Mouse (Mus musculus) liver, embryonic 13.5 days (tissue): ENCODE measurements around the gene Msh5. TPM values are rescaled to one million over a fixed set of nuclear protein-coding genes. Genes with fewer than 3 reads are reported as not detected.
A peak's percentile ranks its signal among the peaks of the same experiment; 100 is the strongest.

Experiments used
- ATAC-seq: fragments of 200-750 bp; cut with Nextera tagmentation; 2 replicates; pipeline ENCODE4 v1.8.0; 2017; ENCODE audit warnings: low read depth, mild to moderate bottlenecking, moderate number of reproducible peaks, moderate library complexity
- DNase-seq: peaks from one replicate; pipeline ENCODE4 v3.0.0; 2022
- H3K27ac ChIP-seq: fragments of 300-500 bp; sonication (generic); 2 replicates; pipeline ENCODE4 v1.5.1; 2015; ENCODE audit warnings: moderate library complexity, mild to moderate bottlenecking, inconsistent platforms
- H3K27me3 ChIP-seq: fragments of 300-500 bp; sonication (generic); 2 replicates; pipeline ENCODE4 v1.6.1; 2015; ENCODE audit warnings: mild to moderate bottlenecking, inconsistent platforms
- H3K36me3 ChIP-seq: fragments of 300-500 bp; sonication (generic); 2 replicates; pipeline ENCODE4 v1.6.1; 2015; ENCODE audit warnings: mild to moderate bottlenecking, inconsistent platforms
- H3K4me1 ChIP-seq: fragments of 300-500 bp; sonication (generic); replicated peaks from 2 replicates; pipeline ENCODE4 v1.6.1; 2015; ENCODE audit warnings: inconsistent platforms
- H3K4me2 ChIP-seq: fragments of 300-500 bp; sonication (generic); 2 replicates; pipeline ENCODE4 v1.6.1; 2015; ENCODE audit warnings: inconsistent platforms, mild to moderate bottlenecking, moderate library complexity
- H3K4me3 ChIP-seq: fragments of 300-500 bp; sonication (generic); replicated peaks from 2 replicates; pipeline ENCODE4 v1.5.1; 2015; ENCODE audit warnings: mild to moderate bottlenecking, inconsistent platforms
- H3K9ac ChIP-seq: fragments of 300-500 bp; sonication (generic); 2 replicates; pipeline ENCODE4 v1.6.1; 2015; ENCODE audit warnings: mild to moderate bottlenecking, inconsistent platforms
- H3K9me3 ChIP-seq: fragments of 300-500 bp; sonication (generic); replicated peaks from 2 replicates; pipeline ENCODE4 v1.6.1; 2016; ENCODE audit warnings: inconsistent platforms
- WGBS: fragments of 180-500 bp; shearing (Covaris S2); methylation state at CpG from one replicate; pipeline ENCODE4 v1.1.7; 2015; ENCODE audit not compliant: insufficient replicate concordance; 5-methylcytosine and 5-hydroxymethylcytosine counted together
- polyA plus RNA-seq: library from polyadenylated mRNA; unstranded; fragments of >200 nt; fragmentation: Nextera tagmentation; extraction: Ambion mirVana; gene quantifications from 2 replicates; pipeline ENCODE4 v1.2.1, GENCODE M21; 2015

Gene Msh5
- polyA plus RNA-seq, 1 experiment from 2014 or later = 3.4 TPM

DNA sequence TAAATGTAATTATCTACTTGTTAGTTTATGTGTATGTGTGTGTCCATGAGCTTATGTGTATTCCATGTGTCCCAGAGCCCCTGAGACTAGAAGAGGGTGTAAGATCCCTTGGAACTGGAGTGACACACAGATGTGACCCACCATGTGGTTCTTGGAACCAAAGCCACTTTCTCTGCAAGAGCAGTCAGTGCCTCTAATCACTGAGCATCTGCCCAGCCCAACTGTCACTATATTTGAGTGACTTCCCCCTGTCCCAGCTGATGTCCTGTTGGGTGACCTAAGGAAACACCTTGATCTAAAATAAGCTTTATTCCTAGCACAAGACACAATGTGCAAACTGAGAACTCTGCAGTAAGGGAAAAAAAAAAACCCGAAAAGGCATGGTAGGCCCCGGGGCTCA is 18.2 kb downstream of the Msh5 start:
- Histone ChIP-seq H3K4me2 (no peak overlapping the region), H3K9ac (no peak overlapping the region), H3K27me3 (no peaks in the 10 kb centered on the region), H3K27ac (no peak overlapping the region), H3K4me1 (peaks cover 84% of the 10 kb centered on the region), H3K4me3 (no peak overlapping the region), H3K36me3 (no peaks in the 10 kb centered on the region), H3K9me3 (no peaks in the 10 kb centered on the region)
- WGBS = 69% methylated on average over 2 of the region's 2 CpGs
- ATAC-seq = no peak
- no peak for DNase-seq

DNA sequence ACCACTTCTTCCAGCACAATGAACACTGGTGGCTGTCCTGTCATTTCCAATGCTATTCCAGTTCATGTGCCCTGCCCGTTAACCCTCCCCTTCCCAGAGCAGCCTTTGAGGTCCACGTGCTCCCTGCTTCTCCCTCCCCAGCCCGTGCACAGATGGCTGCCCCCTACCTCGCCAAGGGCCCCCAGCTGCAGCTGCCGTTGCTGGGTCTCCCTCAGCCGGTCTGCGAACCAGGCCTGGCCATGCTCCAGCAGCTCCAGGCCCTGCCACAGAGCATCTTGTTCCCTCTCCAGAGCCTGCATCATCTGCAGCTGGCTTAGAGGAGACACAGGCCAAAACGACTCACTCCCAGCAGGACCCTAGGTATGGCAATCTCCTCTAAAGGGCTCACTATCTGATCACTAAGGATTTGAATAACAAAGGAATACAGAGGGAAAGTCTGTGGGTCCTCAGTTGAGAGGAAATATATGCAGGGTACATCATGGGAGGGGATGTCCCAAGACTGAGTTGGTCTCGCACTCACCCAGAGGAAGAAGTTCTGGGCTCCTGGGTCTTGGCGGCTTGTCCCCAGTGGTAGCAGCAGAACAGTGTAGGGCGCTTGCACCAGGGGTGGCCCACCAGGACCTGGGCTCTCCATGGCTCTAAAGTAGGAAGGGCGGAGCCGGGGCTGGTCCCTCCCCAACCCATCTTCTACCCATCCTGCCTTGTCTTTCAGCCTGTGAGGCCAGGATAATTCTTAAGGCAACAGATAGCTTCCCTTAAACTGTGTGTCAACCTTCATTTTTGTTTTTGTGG is 19.1 kb downstream of the Msh5 start, which contains the start of gene Sapcd1:
Sapcd1 (minus strand) TSS at position 740 of the 792 bp plus-strand sequence.
- Histone ChIP-seq H3K9me3 (no peaks in the 10 kb centered on the region), H3K4me3 (no peak within 1 kb of the TSS), H3K27me3 (no peaks in the 10 kb centered on the region), H3K4me1 (peaks cover 91% of the 10 kb centered on the region), H3K27ac (0 out of 2 replicates have a peak within 1 kb of the TSS, but pooled peaks have one; percentile 34), H3K4me2 (no peak within 1 kb of the TSS), H3K9ac (0 out of 2 replicates have a peak within 1 kb of the TSS, but pooled peaks have one; percentile 24), H3K36me3 (no peaks in the 10 kb centered on the region)
- DNase-seq (no peak), ATAC-seq (no peak)
- 50% methylated on average over 13 of the region's 13 CpGs for WGBS

DNA sequence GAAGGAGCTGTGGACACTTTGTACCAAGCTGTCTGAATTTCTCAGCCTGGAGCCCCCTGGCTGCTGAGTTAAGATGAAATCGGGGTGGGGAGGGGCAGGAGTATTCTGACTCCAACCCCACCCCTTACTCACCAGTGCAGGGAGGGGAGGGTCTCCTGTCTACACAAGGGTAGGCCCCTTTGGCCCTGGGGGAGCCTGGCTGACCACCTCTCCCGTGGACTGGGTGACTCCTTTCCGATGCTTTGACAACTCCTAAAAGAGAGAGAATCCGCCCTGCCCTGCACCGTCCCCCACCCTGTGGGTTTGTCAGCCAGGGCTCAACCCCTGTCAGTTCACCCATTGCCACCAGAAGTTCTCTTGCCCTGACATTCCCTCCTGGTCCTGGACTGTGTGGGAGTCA is 20.3 kb downstream of the Msh5 start:
- Histone ChIP-seq H3K9ac (no peak overlapping the region; the same call in 1 of the 2 replicates), H3K4me1 (peaks cover 91% of the 10 kb centered on the region), H3K9me3 (no peaks in the 10 kb centered on the region), H3K36me3 (no peaks in the 10 kb centered on the region), H3K27me3 (no peaks in the 10 kb centered on the region), H3K4me2 (no peak overlapping the region), H3K4me3 (no peak overlapping the region), H3K27ac (no peak overlapping the region)
- DNase-seq = no peak
- ATAC-seq = no peak
- WGBS = 80% methylated on average over 5 of the region's 5 CpGs

DNA sequence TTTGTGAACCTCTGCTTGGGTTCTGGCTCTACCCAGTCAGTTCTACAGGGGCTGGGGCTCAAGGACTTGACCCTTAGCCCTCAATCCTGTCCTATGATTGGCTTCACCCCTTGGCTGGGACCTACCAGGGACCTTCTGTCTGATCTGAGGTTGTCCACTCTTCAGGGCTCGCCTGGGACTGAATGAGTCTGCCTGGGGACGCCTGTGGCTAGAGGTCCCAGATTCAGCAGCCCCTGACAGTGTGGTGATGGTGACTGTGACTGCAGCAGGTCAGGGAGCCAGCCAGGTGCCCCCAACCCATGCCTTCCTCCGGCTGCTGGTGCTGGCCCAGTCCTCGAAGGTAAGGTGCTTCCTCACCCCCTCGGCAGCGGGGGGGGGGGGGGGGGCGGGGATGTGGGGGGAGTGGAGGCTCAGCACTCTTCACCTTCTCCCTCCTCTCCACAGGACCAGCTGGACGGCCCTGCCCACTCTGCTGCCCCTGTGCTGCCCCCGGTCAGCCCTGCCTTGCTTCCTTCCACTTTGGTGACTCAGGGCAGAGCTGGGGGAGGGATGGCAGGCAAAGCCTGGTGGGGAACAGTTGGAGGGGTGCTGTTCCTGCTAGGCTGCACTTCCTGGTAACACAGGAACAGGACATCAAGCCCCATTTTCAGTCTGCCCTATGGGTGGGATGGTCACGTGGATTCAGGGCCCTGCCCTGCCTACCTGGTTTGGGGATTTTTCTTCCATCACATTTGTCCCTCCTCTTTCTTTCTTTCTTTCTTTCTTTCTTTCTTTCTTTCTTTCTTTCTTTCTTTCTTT is 21.7 kb downstream of the Msh5 start:
- H3K9me3 ChIP-seq = no peaks in the 10 kb centered on the region
- no peaks in the 10 kb centered on the region for H3K27me3 ChIP-seq
- H3K36me3 ChIP-seq = no peaks in the 10 kb centered on the region
- WGBS = 47% methylated on average over 7 of the region's 10 CpGs
- DNase-seq (no peak), ATAC-seq (no peak)
- peak overlapping the region; percentile 45; the same call in 1 of the 2 replicates for H3K9ac ChIP-seq
- no peak overlapping the region for H3K4me2 ChIP-seq
- H3K27ac ChIP-seq = no peak overlapping the region
- no peak overlapping the region for H3K4me3 ChIP-seq
- peaks cover 87% of the 10 kb centered on the region for H3K4me1 ChIP-seq

DNA sequence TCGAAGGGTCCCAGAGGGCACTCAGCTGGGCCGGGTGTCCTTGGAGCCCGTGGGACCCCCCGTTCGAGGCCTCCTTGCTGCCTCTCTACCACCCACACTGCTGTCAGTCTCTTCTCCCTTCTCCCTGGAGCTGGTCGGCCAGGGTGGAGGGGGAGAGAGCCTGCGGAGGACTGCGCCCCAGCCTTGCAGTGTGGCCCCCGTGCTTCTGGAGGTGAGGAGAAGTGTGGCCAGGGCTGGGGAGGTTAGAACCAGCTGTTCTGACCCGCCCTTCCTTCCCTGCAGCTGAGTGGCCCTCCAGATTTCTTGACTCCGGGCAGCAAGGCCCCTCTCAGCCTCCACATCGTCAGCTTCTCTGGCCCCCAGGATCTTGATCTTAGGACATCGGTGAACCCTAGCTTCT is 22.3 kb downstream of the Msh5 start:
- Histone ChIP-seq H3K4me3 (no peak overlapping the region), H3K36me3 (no peaks in the 10 kb centered on the region), H3K27me3 (no peaks in the 10 kb centered on the region), H3K27ac (0 out of 2 replicates have a peak overlapping the region, but pooled peaks have one; percentile 58), H3K4me2 (no peak overlapping the region), H3K9me3 (no peaks in the 10 kb centered on the region), H3K4me1 (peaks cover 81% of the 10 kb centered on the region), H3K9ac (peak overlapping the region; percentile 45; the same call in 1 of the 2 replicates)
- DNase-seq (no peak), ATAC-seq (no peak)
- 48% methylated on average over 12 of the region's 13 CpGs for WGBS

DNA sequence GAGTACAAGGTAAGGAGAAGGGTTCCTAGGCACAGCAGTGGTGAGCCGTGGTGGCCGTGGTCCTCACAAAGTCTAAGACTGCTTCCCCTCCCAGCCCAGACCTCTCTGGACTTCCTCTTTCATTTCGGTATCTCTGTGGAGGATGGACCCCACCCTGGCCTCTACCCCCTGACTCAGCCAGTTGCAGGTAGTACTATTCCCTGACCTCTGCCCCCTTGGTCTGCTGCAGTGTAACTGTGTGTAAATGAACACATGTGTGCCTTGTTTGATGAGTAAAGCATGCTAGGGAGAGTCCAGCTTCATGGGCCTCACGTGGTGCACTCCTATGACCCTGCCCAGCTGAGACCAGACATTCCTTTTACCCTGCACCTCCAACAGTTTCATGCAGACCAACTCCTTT is 22.8 kb downstream of the Msh5 start:
- Histone ChIP-seq H3K9ac (peak overlapping the region; percentile 45; the same call in 1 of the 2 replicates), H3K9me3 (no peaks in the 10 kb centered on the region), H3K4me2 (no peak overlapping the region), H3K27ac (peak overlapping the region; percentile 58), H3K36me3 (no peaks in the 10 kb centered on the region), H3K27me3 (no peaks in the 10 kb centered on the region), H3K4me3 (no peak overlapping the region), H3K4me1 (peaks cover 76% of the 10 kb centered on the region)
- no peak for DNase-seq
- WGBS = 28% methylated on average over 4 of the region's 4 CpGs
- no peak for ATAC-seq

DNA sequence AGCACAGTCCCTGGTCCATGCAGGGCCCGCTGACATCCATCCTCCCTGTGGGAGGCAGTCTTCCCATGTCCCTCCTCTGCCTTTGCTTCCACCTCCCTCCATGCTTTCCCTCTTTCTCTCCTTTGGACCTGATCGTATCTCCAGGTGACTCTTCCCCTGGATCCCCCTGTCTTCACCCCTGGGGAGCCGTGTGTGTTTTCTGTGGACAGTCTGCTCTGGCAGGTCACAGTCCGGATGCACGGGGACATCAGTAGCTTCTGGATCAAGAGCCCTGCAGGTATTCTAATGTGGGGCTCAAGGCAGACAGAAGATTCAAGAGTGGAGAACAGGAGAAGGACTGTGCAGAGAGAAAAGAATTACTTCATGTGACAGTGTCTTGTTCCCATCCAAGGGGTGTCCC is 23.3 kb downstream of the Msh5 start:
- Histone ChIP-seq H3K27me3 (no peaks in the 10 kb centered on the region), H3K4me2 (no peak overlapping the region), H3K4me3 (no peak overlapping the region), H3K9ac (peak overlapping the region; percentile 45; the same call in 1 of the 2 replicates), H3K9me3 (no peaks in the 10 kb centered on the region), H3K4me1 (peaks cover 70% of the 10 kb centered on the region), H3K36me3 (no peaks in the 10 kb centered on the region), H3K27ac (peak overlapping the region; percentile 58)
- WGBS = 72% methylated on average over 5 of the region's 5 CpGs
- no peak for DNase-seq
- ATAC-seq = no peak

DNA sequence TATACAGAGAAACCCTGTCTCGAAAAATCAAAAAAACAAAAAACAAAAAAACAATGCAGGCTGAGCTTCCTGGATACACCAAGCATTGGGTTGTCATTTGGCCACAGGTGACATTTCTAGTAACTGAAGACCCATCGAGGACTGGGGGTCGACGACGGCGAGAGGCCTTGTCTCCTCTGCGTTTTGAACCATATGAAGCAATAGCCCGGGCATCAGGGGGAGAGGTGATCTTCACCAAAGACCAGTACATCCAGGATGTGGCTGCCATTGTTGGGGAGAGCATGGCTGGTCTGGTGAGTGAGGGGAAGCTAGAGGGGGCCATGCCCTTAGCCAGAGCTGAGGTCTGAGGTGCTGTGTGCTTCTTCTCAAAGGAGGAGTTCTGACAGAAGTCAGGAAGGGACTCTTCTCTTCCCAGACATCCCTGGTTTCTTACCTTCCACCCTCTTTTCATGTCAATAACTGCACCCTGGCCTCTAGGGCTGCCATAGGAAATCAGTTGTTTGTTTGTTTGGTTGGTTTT is 23.9 kb downstream of the Msh5 start:
- Histone ChIP-seq H3K27me3 (no peaks in the 10 kb centered on the region), H3K9me3 (no peaks in the 10 kb centered on the region), H3K4me3 (no peak overlapping the region), H3K4me1 (peaks cover 64% of the 10 kb centered on the region), H3K27ac (peak overlapping the region; percentile 58), H3K9ac (0 out of 2 replicates have a peak overlapping the region, but pooled peaks have one; percentile 11), H3K4me2 (0 out of 2 replicates have a peak overlapping the region, but pooled peaks have one; percentile 56), H3K36me3 (no peaks in the 10 kb centered on the region)
- no peak for DNase-seq
- no peak for ATAC-seq
- WGBS = 57% methylated on average over 8 of the region's 8 CpGs

DNA sequence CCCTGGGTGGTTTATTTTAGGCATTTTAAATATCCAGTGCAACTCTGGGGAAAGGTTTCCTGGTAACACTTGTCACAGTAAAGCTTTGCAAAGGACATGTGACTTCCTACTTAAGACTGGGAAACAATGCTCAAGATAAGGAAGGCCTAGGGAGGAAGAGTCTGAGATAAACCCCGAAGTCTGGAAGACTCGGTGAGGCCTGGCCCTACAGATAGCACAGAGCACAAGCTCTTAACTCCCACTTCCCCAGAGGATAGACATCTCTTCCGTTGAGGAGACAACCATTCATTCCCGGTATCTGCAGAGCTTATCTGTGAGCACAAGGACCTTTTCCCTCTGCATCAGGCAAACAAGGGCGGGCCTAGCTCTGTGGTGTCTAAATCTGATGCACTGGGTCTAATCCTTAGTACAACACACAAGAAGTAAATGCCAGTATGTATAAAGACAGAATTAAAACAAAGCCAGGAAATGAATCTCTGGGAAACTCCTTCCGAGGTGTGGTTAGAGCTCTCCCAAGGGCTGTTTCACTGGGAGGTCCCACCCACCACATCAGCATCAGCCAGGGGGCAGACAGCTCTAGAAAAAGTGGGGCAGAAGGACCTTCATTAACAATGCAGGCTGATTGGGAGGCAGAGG is 24.6 kb downstream of the Msh5 start:
- H3K36me3 ChIP-seq = peaks cover 5% of the 10 kb centered on the region
- DNase-seq = peak; percentile 75
- peak overlapping the region; percentile 47; the same call in 1 of the 2 replicates for H3K9ac ChIP-seq
- H3K9me3 ChIP-seq = no peaks in the 10 kb centered on the region
- peak overlapping the region; percentile 29; the same call in 1 of the 2 replicates for H3K4me3 ChIP-seq
- peaks cover 60% of the 10 kb centered on the region for H3K4me1 ChIP-seq
- H3K4me2 ChIP-seq = peak overlapping the region; percentile 56
- no peaks in the 10 kb centered on the region for H3K27me3 ChIP-seq
- peak; percentile 91 for ATAC-seq
- WGBS = 6% methylated on average over 6 of the region's 6 CpGs
- peak overlapping the region; percentile 80 for H3K27ac ChIP-seq

DNA sequence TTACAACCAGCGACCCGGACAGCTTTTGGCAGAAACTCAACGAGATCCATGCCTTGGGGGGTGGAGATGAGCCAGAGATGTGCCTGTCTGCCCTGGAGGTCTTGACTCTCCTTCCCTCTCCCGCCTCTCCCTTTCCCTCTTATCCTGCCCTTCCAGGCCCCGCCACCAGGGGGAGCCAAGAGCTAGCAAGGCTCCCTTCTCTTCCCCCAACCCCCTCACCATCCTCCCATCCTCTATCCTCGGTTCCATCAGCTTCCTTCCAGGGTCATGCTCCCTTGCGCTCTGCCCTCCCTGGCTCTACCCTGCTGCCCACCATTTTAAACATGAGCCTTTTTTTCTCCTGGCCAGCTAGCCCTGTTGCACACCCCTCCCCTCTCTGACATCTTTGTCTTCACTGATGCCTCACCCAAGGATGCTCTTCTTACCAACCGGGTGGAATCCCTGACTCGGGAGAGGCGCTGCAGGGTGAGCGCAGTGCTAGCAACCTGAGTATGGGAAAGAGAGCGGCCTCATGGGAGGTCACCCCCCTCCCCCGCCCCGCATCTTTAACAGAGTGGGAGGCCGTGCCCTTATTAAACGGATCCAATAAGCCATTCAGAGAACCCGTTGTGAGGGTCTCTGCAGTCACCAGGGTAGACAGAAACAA is 25.3 kb downstream of the Msh5 start:
- peaks cover 65% of the 10 kb centered on the region for H3K4me1 ChIP-seq
- ATAC-seq (peak; percentile 19), DNase-seq (peak; percentile 78)
- H3K4me2 ChIP-seq = peak overlapping the region; percentile 56
- H3K9ac ChIP-seq = peak overlapping the region; percentile 47; the same call in 1 of the 2 replicates
- H3K9me3 ChIP-seq = no peaks in the 10 kb centered on the region
- H3K27ac ChIP-seq = peak overlapping the region; percentile 80
- 3% methylated on average over 17 of the region's 17 CpGs for WGBS
- H3K36me3 ChIP-seq = peaks cover 12% of the 10 kb centered on the region
- H3K27me3 ChIP-seq = no peaks in the 10 kb centered on the region
- peak overlapping the region; percentile 29; the same call in 1 of the 2 replicates for H3K4me3 ChIP-seq
